Mouse (Mus musculus) spleen, adult 2 months (tissue): ENCODE results near the gene Exosc3. TPM values are rescaled to one million over a fixed set of nuclear protein-coding genes. Genes with fewer than 3 reads are reported as not detected.
A peak's percentile ranks its signal among the peaks of the same experiment; 100 is the strongest.
"Not testable (repeated sequence)": the region's sequence is repeated elsewhere in the genome, so short reads cannot be mapped to it uniquely, and the experiment has no call there.

Experiments used
- DNase-seq, 2 experiments: peaks; one replicate each; pipeline versions ENCODE4 v3.0.0 to v3.0.0-alpha.2; 2012 to 2021; ENCODE audit warnings: low spot score in 2 of 2, low read depth in 1 of 2
- H3K27ac ChIP-seq: fragments of 200-500 bp; 2 replicates; pipeline ENCODE4 v1.5.1; 2012; ENCODE audit warnings: low read length, inconsistent platforms; ENCODE audit not compliant: insufficient read depth
- H3K27me3 ChIP-seq: fragments of 200-500 bp; 2 replicates; pipeline ENCODE4 v1.6.1; 2012; ENCODE audit warnings: mild to moderate bottlenecking, moderate library complexity, low read length, inconsistent platforms; ENCODE audit not compliant: control insufficient read depth, insufficient read depth
- H3K36me3 ChIP-seq: fragments of 200-500 bp; 2 replicates; pipeline ENCODE4 v1.6.1; 2012; ENCODE audit warnings: mild to moderate bottlenecking, low read length, inconsistent platforms; ENCODE audit not compliant: control insufficient read depth, insufficient read depth
- H3K4me1 ChIP-seq: fragments of 200-500 bp; 2 replicates; pipeline ENCODE4 v1.6.1; 2011; ENCODE audit warnings: inconsistent platforms; ENCODE audit not compliant: control insufficient read depth, insufficient read depth, insufficient read length
- H3K4me3 ChIP-seq: fragments of 200-500 bp; 2 replicates; pipeline ENCODE4 v1.5.1; 2011; ENCODE audit warnings: mild to moderate bottlenecking, inconsistent platforms; ENCODE audit not compliant: insufficient read depth, insufficient read length; ENCODE audit errors: extremely low read depth
- CTCF ChIP-seq: fragments of 200-500 bp; IDR thresholded peaks from 2 replicates; pipeline ENCODE4 v1.5.1; 2011; ENCODE audit warnings: mild to moderate bottlenecking, inconsistent platforms; ENCODE audit not compliant: insufficient read depth, insufficient read length, insufficient replicate concordance; ENCODE audit errors: extremely low read depth
- POLR2A ChIP-seq: fragments of 200-500 bp; IDR thresholded peaks from 2 replicates; pipeline ENCODE4 v1.6.1; 2011; ENCODE audit warnings: low read depth, low read length, inconsistent platforms
- WGBS: fragments of 180-500 bp; shearing (Covaris S2); methylation state at CpG from one replicate; pipeline ENCODE4 v1.1.7; 2018; 5-methylcytosine and 5-hydroxymethylcytosine counted together
- polyA plus RNA-seq: library from polyadenylated mRNA; depleted of rRNA; stranded (reverse); fragments of >200 nt; gene quantifications from 2 replicates; pipeline ENCODE4 v1.2.3, GENCODE M21; 2012; rRNA removed

Gene Exosc3
- 23.0 and 33.9 TPM in 2 replicates for polyA plus RNA-seq

GRCm38 (mm10) chr4:45342286-45343155 lies at the start of gene Exosc3:
Gene Exosc3 (minus strand): TSS chr4:45342732.
- Histone ChIP-seq H3K4me1 (peaks cover 7% of the 10 kb centered on the region; the same call in 1 of the 2 replicates), H3K27me3 (no peaks in the 10 kb centered on the region), H3K27ac (peak within 1 kb of the TSS; percentile 67), H3K36me3 (no peaks in the 10 kb centered on the region; the same call in 1 of the 2 replicates), H3K4me3 (peak within 1 kb of the TSS; percentile 81)
- peak in 1 of 2 experiments; percentile 18 for DNase-seq
- WGBS: under 1% methylated on average over 68 of the region's 76 CpGs
- TF ChIP-seq CTCF (no peak), POLR2A (no peak)

- Histone ChIP-seq H3K36me3 (0 out of 2 replicates have a peak, but pooled peaks cover 2% of the 10 kb centered on the region), H3K4me1 (peaks cover 2% of the 10 kb centered on the region; the same call in 1 of the 2 replicates), H3K27me3 (no peaks in the 10 kb centered on the region), H3K27ac (no peak overlapping the region), H3K4me3 (no peak overlapping the region)
- WGBS: 67% methylated on average over 4 of the region's 4 CpGs
- TF ChIP-seq CTCF (no peak), POLR2A (no peak)
- no peak for DNase-seq
These were observed 49.6 kb upstream of the Exosc3 start for GRCm38 (mm10) chr4:45392099-45392498.

GRCm38 (mm10) chr4:45387296-45387695 lies 44.8 kb upstream of the Exosc3 start:
- WGBS: 96% methylated on average over 5 of the region's 5 CpGs

GRCm38 (mm10) chr4:45382133-45382532 lies 39.6 kb upstream of the Exosc3 start:
- H3K4me3 ChIP-seq, H3K4me1 ChIP-seq, DNase-seq, H3K36me3 ChIP-seq, H3K27ac ChIP-seq, H3K27me3 ChIP-seq: not testable (repeated sequence)
- 82% methylated on average over 2 of the region's 2 CpGs for WGBS

More at GRCm38 (mm10) chr4:45387296-45387695, 44.8 kb upstream of the Exosc3 start:
- DNase-seq, H3K27ac ChIP-seq, H3K4me1 ChIP-seq, H3K4me3 ChIP-seq, H3K27me3 ChIP-seq, H3K36me3 ChIP-seq: not testable (repeated sequence)

- not testable (repeated sequence) for H3K4me3 ChIP-seq, H3K4me1 ChIP-seq, H3K27ac ChIP-seq, H3K36me3 ChIP-seq, DNase-seq, H3K27me3 ChIP-seq
- WGBS: 92% methylated on average over 10 of the region's 10 CpGs
These were observed 38.5 kb upstream of the Exosc3 start for GRCm38 (mm10) chr4:45380903-45381580.

- WGBS: 79% methylated on average over 4 of the region's 4 CpGs
- Histone ChIP-seq H3K4me1 (no peaks in the 10 kb centered on the region), H3K27ac (no peak overlapping the region), H3K36me3 (peaks cover 27% of the 10 kb centered on the region), H3K4me3 (no peak overlapping the region), H3K27me3 (no peaks in the 10 kb centered on the region)
- no peak for DNase-seq
- no peak for TF ChIP-seq CTCF
- TF ChIP-seq POLR2A: no peak
These were observed 34.0 kb upstream of the Exosc3 start for GRCm38 (mm10) chr4:45376573-45376972.

- Histone ChIP-seq H3K4me1 (no peaks in the 10 kb centered on the region), H3K27me3 (no peaks in the 10 kb centered on the region), H3K36me3 (peaks cover 30% of the 10 kb centered on the region), H3K27ac (no peak overlapping the region), H3K4me3 (no peak overlapping the region)
- no peak for DNase-seq
- 96% methylated on average over 5 of the region's 5 CpGs for WGBS
- TF ChIP-seq POLR2A (no peak), CTCF (no peak)
These were observed 32.3 kb upstream of the Exosc3 start for GRCm38 (mm10) chr4:45374879-45375278.
